ENCODE assay signal across 21 mouse cellular contexts in the genomic region with DNA sequence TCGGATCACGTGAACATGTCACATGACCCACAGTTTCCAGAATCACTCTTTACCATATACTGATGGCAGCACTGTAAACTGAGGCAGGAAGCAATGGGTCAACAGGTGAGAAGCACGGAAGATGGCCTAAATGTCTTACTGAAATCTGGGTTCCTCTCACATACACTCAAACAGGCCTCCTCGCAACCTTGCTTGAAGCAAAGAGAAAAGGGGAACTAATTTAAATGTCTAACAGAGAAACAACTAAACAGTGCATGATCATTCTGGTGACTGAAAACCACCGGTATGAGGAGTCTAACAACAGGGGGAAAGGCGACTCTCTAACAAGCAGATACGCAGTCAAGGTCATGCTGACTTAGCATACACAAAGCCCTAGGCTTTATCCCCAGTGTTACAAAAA. TPM values are rescaled to one million over a fixed set of nuclear protein-coding genes. Genes with fewer than 3 reads are reported as not detected.
DNase-seq lines count a peak whose midpoint lies in the region; ATAC-seq and TF ChIP-seq lines count a peak whose summit lies in the region.
"Had no signal": no experiment of that assay in that cellular context is flagged by ENCODE, and none has a peak within 500 bp of the region (broad histone marks: within the 10 kb centered on the region; RNA-seq: fewer than 3 reads in every experiment).

No protein-coding gene starts in this region.

- TF ChIP-seq CTCF in liver, postnatal 0 days (IDR thresholded peaks at IDR 0.05; ENCODE audit: low read depth) = no peak

- H3K27me3 ChIP-seq in kidney, embryonic 16.5 days (ENCODE audit: insufficient read depth, low read length) = no peaks in the 10 kb centered on the region
- H3K27me3 ChIP-seq in liver, postnatal 0 days (ENCODE audit: insufficient read depth, low read length) = no peaks in the 10 kb centered on the region
- H3K27me3 ChIP-seq in neural tube, embryonic 15.5 days (replicated peaks) = 0 out of 2 replicates have a peak, but pooled peaks cover 2% of the 10 kb centered on the region
- H3K27me3 ChIP-seq: intestine, embryonic 15.5 days; limb, embryonic 15.5 days had no signal

- DNase-seq in kidney, postnatal 14 days = no peak
- peak; percentile 42 for DNase-seq in 416B (ENCODE audit: low read depth)
- no peak for DNase-seq in liver, postnatal 0 days
- DNase-seq in lung, postnatal 14 days = no peak
- DNase-seq in adrenal gland, postnatal 4 days (ENCODE audit: low spot score in 2 of 2) = no peak
- DNase-seq: adrenal gland, postnatal 36 days; cerebellum, postnatal 25 days; gastrocnemius, postnatal 14 days; heart, postnatal 10 days; kidney, postnatal 10 days; layer of hippocampus, adult 9-11 months; lung, postnatal 10 days; midbrain, embryonic 14.5 days; thymus, postnatal 14 days had no signal

- H3K4me2 ChIP-seq in kidney, embryonic 16.5 days (replicated peaks; ENCODE audit: low read depth, low read length) = no peak overlapping the region
- no peak overlapping the region for H3K4me2 ChIP-seq in liver, postnatal 0 days (ENCODE audit: low read depth, low read length)
- H3K4me2 ChIP-seq in neural tube, embryonic 15.5 days = no peak overlapping the region
- H3K4me2 ChIP-seq: hindbrain, embryonic 14.5 days; intestine, embryonic 15.5 days; limb, embryonic 15.5 days had no signal

- no peaks in the 10 kb centered on the region for H3K9me3 ChIP-seq in kidney, embryonic 16.5 days (ENCODE audit: low read length)
- H3K9me3 ChIP-seq in liver, postnatal 0 days (ENCODE audit: low read length) = no peaks in the 10 kb centered on the region
- H3K9me3 ChIP-seq in neural tube, embryonic 15.5 days (replicated peaks) = no peaks in the 10 kb centered on the region
- H3K9me3 ChIP-seq: heart, embryonic 10.5 days; intestine, embryonic 15.5 days; limb, embryonic 15.5 days had no signal

- peaks cover 18% of the 10 kb centered on the region for H3K4me1 ChIP-seq in kidney, embryonic 16.5 days (ENCODE audit: insufficient read depth, low read length)
- peaks cover 22% of the 10 kb centered on the region for H3K4me1 ChIP-seq in liver, postnatal 0 days (ENCODE audit: insufficient read depth)
- H3K4me1 ChIP-seq in neural tube, embryonic 15.5 days = peaks cover 17% of the 10 kb centered on the region

- no peak for ATAC-seq in kidney, embryonic 16.5 days (ENCODE audit: low FRiP score, low TSS enrichment)
- peak; percentile 18; the same call in 1 of the 2 replicates for ATAC-seq in common myeloid progenitor, adult 5-6 weeks (replicated peaks; ENCODE audit: low read depth, poor library complexity, severe bottlenecking)
- ATAC-seq in liver, postnatal 0 days = no peak
- ATAC-seq in neural tube, embryonic 15.5 days (ENCODE audit: low FRiP score) = no peak
- ATAC-seq: intestine, embryonic 15.5 days had no signal

- peak overlapping the region; percentile 23; the same call in 1 of the 2 replicates for H3K27ac ChIP-seq in kidney, embryonic 16.5 days (ENCODE audit: low read length)
- H3K27ac ChIP-seq in liver, postnatal 0 days (ENCODE audit: low read depth) = 0 out of 2 replicates have a peak overlapping the region, but pooled peaks have one; percentile 3
- H3K27ac ChIP-seq in neural tube, embryonic 15.5 days (replicated peaks) = no peak overlapping the region
- H3K27ac ChIP-seq: heart, embryonic 10.5 days; hindbrain, embryonic 14.5 days; intestine, embryonic 15.5 days had no signal

- 72% methylated on average over 7 of the region's 7 CpGs for WGBS in kidney, embryonic 16.5 days
- WGBS in liver, postnatal 0 days (ENCODE audit: insufficient replicate concordance) = 50% methylated on average over 7 of the region's 7 CpGs
- 72% methylated on average over 7 of the region's 7 CpGs for WGBS in neural tube, embryonic 15.5 days

- no peak for TF ChIP-seq EP300 in liver, postnatal 0 days (IDR thresholded peaks at IDR 0.05; ENCODE audit: low read depth)

- no peak overlapping the region for H3K4me3 ChIP-seq in kidney, embryonic 16.5 days (ENCODE audit: low read length)
- H3K4me3 ChIP-seq in liver, postnatal 0 days (ENCODE audit: low read depth, low read length) = no peak overlapping the region
- H3K4me3 ChIP-seq in neural tube, embryonic 15.5 days (replicated peaks) = no peak overlapping the region
- H3K4me3 ChIP-seq: heart, embryonic 10.5 days; intestine, embryonic 15.5 days; limb, embryonic 15.5 days had no signal

- no peak overlapping the region; the same call in 1 of the 2 replicates for H3K9ac ChIP-seq in kidney, embryonic 16.5 days (replicated peaks; ENCODE audit: low read length)
- H3K9ac ChIP-seq in liver, postnatal 0 days (replicated peaks) = no peak overlapping the region
- no peak overlapping the region for H3K9ac ChIP-seq in neural tube, embryonic 15.5 days (replicated peaks)
- H3K9ac ChIP-seq: hindbrain, embryonic 14.5 days; intestine, embryonic 15.5 days; limb, embryonic 15.5 days had no signal

- H3K36me3 ChIP-seq in kidney, embryonic 16.5 days (ENCODE audit: insufficient read depth, low read length) = no peaks in the 10 kb centered on the region
- H3K36me3 ChIP-seq in liver, postnatal 0 days (replicated peaks; ENCODE audit: insufficient read depth, low read length) = no peaks in the 10 kb centered on the region
- no peaks in the 10 kb centered on the region for H3K36me3 ChIP-seq in neural tube, embryonic 15.5 days
- H3K36me3 ChIP-seq: heart, embryonic 10.5 days; intestine, embryonic 15.5 days; limb, embryonic 15.5 days had no signal

RNA-seq across cellular contexts. Expression of gene Akap7, which starts 12.7 kb away (rescaled TPM):
- polyA plus RNA-seq in kidney, embryonic 16.5 days (2015; fragmentation: Nextera tagmentation; extraction: Ambion mirVana) = 12.6 and 18.9 TPM in 2 replicates
- 24.2 and 32.4 TPM in 2 replicates for total RNA-seq in common myeloid progenitor, adult 5-6 weeks (2017)
- polyA plus RNA-seq in liver, postnatal 0 days (2015; fragmentation: Nextera tagmentation; extraction: Ambion mirVana) = 15.9 and 21.0 TPM in 2 replicates
- polyA plus RNA-seq in neural tube, embryonic 15.5 days (2015; fragmentation: Nextera tagmentation; extraction: Ambion mirVana) = 49.4 and 53.0 TPM in 2 replicates
- total RNA-seq in adrenal gland, postnatal 4 days (2021) = 100 to 1,000 TPM in 1 of 2 experiments, 10 to 100 TPM in 1; 87.9 to 104 TPM
